Mouse (Mus musculus): ENCODE results near the gene Skp2. TPM values are rescaled to one million over a fixed set of nuclear protein-coding genes. Genes with fewer than 3 reads are reported as not detected.

Gene Skp2
- polyA plus RNA-seq, 1 experiment = 1.0 TPM

- H3K27me3 ChIP-seq (replicated peaks; ENCODE audit: control insufficient read depth, insufficient read depth, low read length) = no peaks in the 10 kb centered on the region
- DNase-seq = peak; percentile 64
- H3K27ac ChIP-seq (ENCODE audit: insufficient read depth, low read depth, low read length) = peak overlapping the region; percentile 53
- peaks cover 4% of the 10 kb centered on the region for H3K4me1 ChIP-seq (ENCODE audit: control insufficient read depth, insufficient read depth, low read length)
- 1% methylated on average over 37 of the region's 37 CpGs for WGBS
- no peaks in the 10 kb centered on the region for H3K36me3 ChIP-seq (ENCODE audit: control insufficient read depth, insufficient read depth, low read length)
- no peak for TF ChIP-seq CTCF (conservative IDR thresholded peaks at IDR 0.05; ENCODE audit: insufficient read depth, insufficient read length, low read depth, low read length)
- TF ChIP-seq POLR2A (IDR thresholded peaks at IDR 0.05; ENCODE audit: low read depth, low read length) = no peak
- H3K4me3 ChIP-seq (ENCODE audit: insufficient read depth, low read depth, low read length) = peak overlapping the region; percentile 82
Measured at GRCm38 (mm10) chr15:9140684-9141171, 14.5 kb downstream of the Skp2 start.

- H3K4me1 ChIP-seq (ENCODE audit: control insufficient read depth, insufficient read depth, low read length) = peaks cover 6% of the 10 kb centered on the region
- H3K36me3 ChIP-seq (ENCODE audit: control insufficient read depth, insufficient read depth, low read length) = no peaks in the 10 kb centered on the region
- DNase-seq = peak; percentile 99
- no peaks in the 10 kb centered on the region for H3K27me3 ChIP-seq (replicated peaks; ENCODE audit: control insufficient read depth, insufficient read depth, low read length)
- WGBS = under 1% methylated on average over 34 of the region's 34 CpGs
- peak within 1 kb of the TSS; percentile 82 for H3K4me3 ChIP-seq (ENCODE audit: insufficient read depth, low read depth, low read length)
- TF ChIP-seq CTCF (conservative IDR thresholded peaks at IDR 0.05; ENCODE audit: insufficient read depth, insufficient read length, low read depth, low read length) (no peak), POLR2A (IDR thresholded peaks at IDR 0.05; ENCODE audit: low read depth, low read length) (peak; percentile 22)
- peak within 1 kb of the TSS; percentile 53 for H3K27ac ChIP-seq (ENCODE audit: insufficient read depth, low read depth, low read length)
Measured at GRCm38 (mm10) chr15:9140252-9140680, 15.0 kb downstream of the Skp2 start, which contains the start of gene Lmbrd2. Gene Lmbrd2, plus strand, starts transcription at chr15:9140550.

- Histone ChIP-seq H3K4me3 (ENCODE audit: insufficient read depth, low read depth, low read length) (no peak overlapping the region), H3K36me3 (ENCODE audit: control insufficient read depth, insufficient read depth, low read length) (no peaks in the 10 kb centered on the region), H3K27ac (ENCODE audit: insufficient read depth, low read depth, low read length) (no peak overlapping the region), H3K4me1 (ENCODE audit: control insufficient read depth, insufficient read depth, low read length) (peaks cover 11% of the 10 kb centered on the region), H3K27me3 (replicated peaks; ENCODE audit: control insufficient read depth, insufficient read depth, low read length) (no peaks in the 10 kb centered on the region)
- 27% methylated on average over 10 of the region's 10 CpGs for WGBS
- TF ChIP-seq CTCF (conservative IDR thresholded peaks at IDR 0.05; ENCODE audit: insufficient read depth, insufficient read length, low read depth, low read length) = no peak
- no peak for TF ChIP-seq POLR2A (IDR thresholded peaks at IDR 0.05; ENCODE audit: low read depth, low read length)
- DNase-seq = no peak
Measured at GRCm38 (mm10) chr15:9139447-9139846, 15.8 kb downstream of the Skp2 start.

DNA sequence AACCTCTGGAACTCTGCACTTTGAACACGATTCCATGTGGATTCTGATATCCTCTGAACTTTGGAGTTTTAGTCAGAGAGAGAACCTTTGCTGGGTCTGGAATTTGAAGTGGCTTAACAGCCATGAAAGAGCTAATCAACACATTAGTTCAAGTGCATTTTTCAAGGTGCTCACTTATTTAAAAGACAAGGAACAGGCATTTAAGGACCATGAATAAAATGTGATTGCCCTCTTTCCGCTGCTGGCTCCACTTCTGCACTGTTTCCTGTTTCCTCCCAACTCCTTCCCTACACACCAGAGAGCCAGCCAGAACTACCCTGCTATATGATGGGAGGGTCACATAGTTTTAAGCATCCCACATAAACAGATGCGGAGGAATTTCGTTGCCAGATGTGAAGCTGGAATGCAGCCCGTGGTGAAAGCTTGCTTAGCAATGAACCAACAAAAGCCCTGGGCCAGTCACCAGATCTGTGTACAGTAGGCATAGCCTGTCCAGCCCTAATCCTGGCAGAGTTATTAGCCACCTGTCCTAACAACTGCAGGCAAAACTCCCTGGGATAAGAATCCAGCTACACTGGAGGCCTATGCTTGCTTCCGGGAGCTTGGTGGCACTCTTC lies 20.2 kb downstream of the Skp2 start:
- peak overlapping the region; percentile 65 for H3K27ac ChIP-seq (ENCODE audit: insufficient read depth, low read depth, low read length)
- TF ChIP-seq CTCF (conservative IDR thresholded peaks at IDR 0.05; ENCODE audit: insufficient read depth, insufficient read length, low read depth, low read length) (no peak), POLR2A (IDR thresholded peaks at IDR 0.05; ENCODE audit: low read depth, low read length) (no peak)
- no peaks in the 10 kb centered on the region for H3K36me3 ChIP-seq (ENCODE audit: control insufficient read depth, insufficient read depth, low read length)
- no peak overlapping the region for H3K4me3 ChIP-seq (ENCODE audit: insufficient read depth, low read depth, low read length)
- H3K4me1 ChIP-seq (ENCODE audit: control insufficient read depth, insufficient read depth, low read length) = peaks cover 21% of the 10 kb centered on the region
- no peaks in the 10 kb centered on the region for H3K27me3 ChIP-seq (replicated peaks; ENCODE audit: control insufficient read depth, insufficient read depth, low read length)
- WGBS = 40% methylated on average over 6 of the region's 6 CpGs
- peak; percentile 68 for DNase-seq

- WGBS = 79% methylated on average over 13 of the region's 13 CpGs
- TF ChIP-seq POLR2A (IDR thresholded peaks at IDR 0.05; ENCODE audit: low read depth, low read length) = no peak
- no peak for TF ChIP-seq CTCF (conservative IDR thresholded peaks at IDR 0.05; ENCODE audit: insufficient read depth, insufficient read length, low read depth, low read length)
- no peaks in the 10 kb centered on the region for H3K36me3 ChIP-seq (ENCODE audit: control insufficient read depth, insufficient read depth, low read length)
- no peak overlapping the region for H3K4me3 ChIP-seq (ENCODE audit: insufficient read depth, low read depth, low read length)
- DNase-seq = peak; percentile 19
- peaks cover 18% of the 10 kb centered on the region for H3K4me1 ChIP-seq (ENCODE audit: control insufficient read depth, insufficient read depth, low read length)
- no peaks in the 10 kb centered on the region for H3K27me3 ChIP-seq (replicated peaks; ENCODE audit: control insufficient read depth, insufficient read depth, low read length)
- H3K27ac ChIP-seq (ENCODE audit: insufficient read depth, low read depth, low read length) = no peak overlapping the region
Measured at GRCm38 (mm10) chr15:9132693-9133443, 22.4 kb downstream of the Skp2 start.

GRCm38 (mm10) chr15:9131499-9131888 lies 23.7 kb downstream of the Skp2 start:
- H3K27ac ChIP-seq (ENCODE audit: insufficient read depth, low read depth, low read length) = peak overlapping the region; percentile 42
- H3K36me3 ChIP-seq (ENCODE audit: control insufficient read depth, insufficient read depth, low read length) = no peaks in the 10 kb centered on the region
- TF ChIP-seq POLR2A (IDR thresholded peaks at IDR 0.05; ENCODE audit: low read depth, low read length) (no peak), CTCF (conservative IDR thresholded peaks at IDR 0.05; ENCODE audit: insufficient read depth, insufficient read length, low read depth, low read length) (no peak)
- WGBS = 46% methylated on average over 4 of the region's 4 CpGs
- DNase-seq = peak; percentile 31
- H3K27me3 ChIP-seq (replicated peaks; ENCODE audit: control insufficient read depth, insufficient read depth, low read length) = no peaks in the 10 kb centered on the region
- H3K4me3 ChIP-seq (ENCODE audit: insufficient read depth, low read depth, low read length) = no peak overlapping the region
- H3K4me1 ChIP-seq (ENCODE audit: control insufficient read depth, insufficient read depth, low read length) = peaks cover 18% of the 10 kb centered on the region

All from kidney, adult 2 months (tissue).